Mouse (Mus musculus): ENCODE results near the gene Stx6.

GRCm38 (mm10) chr1:155178192-155178924 is 19.8 kb downstream of the Stx6 start:
- TF ChIP-seq POLR2A (IDR thresholded peaks at IDR 0.05; ENCODE audit: borderline replicate concordance, low read depth, low read length) = no peak
- no peak for TF ChIP-seq CTCF (IDR thresholded peaks at IDR 0.05; ENCODE audit: low read depth, low read length)

Data from bone marrow macrophage, adult 2 months (primary cell).